Mouse (Mus musculus) intestine, embryonic 15.5 days (tissue): ENCODE results near the gene Gpd1l. TPM values are rescaled to one million over a fixed set of nuclear protein-coding genes. Genes with fewer than 3 reads are reported as not detected.

Experiments
- ATAC-seq: fragments of 200-750 bp; cut with Nextera tagmentation; 2 replicates; pipeline ENCODE4 v1.8.0; 2017; ENCODE audit warnings: moderate TSS enrichment, moderate library complexity
- H3K27ac ChIP-seq: fragments of 300-500 bp; sonication (generic); 2 replicates; pipeline ENCODE4 v1.5.1; 2015; ENCODE audit warnings: mild to moderate bottlenecking, inconsistent platforms
- H3K27me3 ChIP-seq: fragments of 300-500 bp; sonication (generic); replicated peaks from 2 replicates; pipeline ENCODE4 v1.6.1; 2015; ENCODE audit warnings: inconsistent platforms
- H3K36me3 ChIP-seq: fragments of 300-500 bp; sonication (generic); 2 replicates; pipeline ENCODE4 v1.6.1; 2015; ENCODE audit warnings: inconsistent platforms
- H3K4me1 ChIP-seq: fragments of 300-500 bp; sonication (generic); replicated peaks from 2 replicates; pipeline ENCODE4 v1.6.1; 2015; ENCODE audit warnings: inconsistent platforms
- H3K4me2 ChIP-seq: fragments of 300-500 bp; sonication (generic); replicated peaks from 2 replicates; pipeline ENCODE4 v1.6.1; 2015; ENCODE audit warnings: mild to moderate bottlenecking, inconsistent platforms
- H3K4me3 ChIP-seq: fragments of 300-500 bp; sonication (generic); replicated peaks from 2 replicates; pipeline ENCODE4 v1.5.1; 2015; ENCODE audit warnings: inconsistent platforms
- H3K9ac ChIP-seq: fragments of 300-500 bp; sonication (generic); 2 replicates; pipeline ENCODE4 v1.6.1; 2015; ENCODE audit warnings: inconsistent platforms
- H3K9me3 ChIP-seq: fragments of 300-500 bp; sonication (generic); 2 replicates; pipeline ENCODE4 v1.6.1; 2016; ENCODE audit warnings: inconsistent platforms
- WGBS: fragments of 180-500 bp; shearing (Covaris S2); methylation state at CpG from one replicate; pipeline ENCODE4 v1.1.7; 2015; 5-methylcytosine and 5-hydroxymethylcytosine counted together
- polyA plus RNA-seq: library from polyadenylated mRNA; unstranded; fragments of >200 nt; fragmentation: Nextera tagmentation; extraction: Ambion mirVana; gene quantifications from 2 replicates; pipeline ENCODE4 v1.2.1, GENCODE M21; 2015

The Gpd1l gene
- polyA plus RNA-seq, 1 experiment from 2014 or later: 21.8 TPM

GRCm38 (mm10) chr9:114885564-114885963 lies 48.2 kb downstream of the Gpd1l start:
- ATAC-seq: no peak
- H3K27me3 ChIP-seq: no peaks in the 10 kb centered on the region
- no peak overlapping the region for H3K9ac ChIP-seq
- H3K4me3 ChIP-seq: no peak overlapping the region
- H3K36me3 ChIP-seq: no peaks in the 10 kb centered on the region
- no peaks in the 10 kb centered on the region for H3K9me3 ChIP-seq
- no peaks in the 10 kb centered on the region for H3K4me1 ChIP-seq
- H3K27ac ChIP-seq: no peak overlapping the region
- no peak overlapping the region for H3K4me2 ChIP-seq
- 77% methylated on average over 4 of the region's 4 CpGs for WGBS

GRCm38 (mm10) chr9:114881977-114882376 lies 51.8 kb downstream of the Gpd1l start:
- 74% methylated on average over 2 of the region's 2 CpGs for WGBS
- Histone ChIP-seq H3K4me3 (no peak overlapping the region), H3K27ac (no peak overlapping the region), H3K27me3 (no peaks in the 10 kb centered on the region), H3K4me2 (no peak overlapping the region), H3K9ac (no peak overlapping the region), H3K36me3 (no peaks in the 10 kb centered on the region), H3K9me3 (no peaks in the 10 kb centered on the region), H3K4me1 (no peaks in the 10 kb centered on the region)
- no peak for ATAC-seq

GRCm38 (mm10) chr9:114855327-114855726 lies 78.5 kb downstream of the Gpd1l start:
- H3K27ac ChIP-seq: no peak overlapping the region
- no peaks in the 10 kb centered on the region for H3K27me3 ChIP-seq
- ATAC-seq: peak; percentile 44
- no peak overlapping the region for H3K9ac ChIP-seq
- H3K9me3 ChIP-seq: no peaks in the 10 kb centered on the region
- 0 out of 2 replicates have a peak, but pooled peaks cover 2% of the 10 kb centered on the region for H3K4me1 ChIP-seq
- no peak overlapping the region for H3K4me2 ChIP-seq
- H3K4me3 ChIP-seq: no peak overlapping the region
- H3K36me3 ChIP-seq: no peaks in the 10 kb centered on the region
- 39% methylated on average over 11 of the region's 11 CpGs for WGBS

GRCm38 (mm10) chr9:114854686-114855085 lies 79.1 kb downstream of the Gpd1l start:
- ATAC-seq: no peak
- no peak overlapping the region for H3K27ac ChIP-seq
- H3K4me3 ChIP-seq: no peak overlapping the region
- H3K36me3 ChIP-seq: no peaks in the 10 kb centered on the region
- H3K27me3 ChIP-seq: no peaks in the 10 kb centered on the region
- no peak overlapping the region for H3K9ac ChIP-seq
- no peak overlapping the region for H3K4me2 ChIP-seq
- H3K4me1 ChIP-seq: 0 out of 2 replicates have a peak, but pooled peaks cover 2% of the 10 kb centered on the region
- H3K9me3 ChIP-seq: no peaks in the 10 kb centered on the region
- 64% methylated on average over 9 of the region's 9 CpGs for WGBS

GRCm38 (mm10) chr9:114853336-114853735 lies 80.5 kb downstream of the Gpd1l start:
- WGBS: 79% methylated on average over 15 of the region's 15 CpGs

GRCm38 (mm10) chr9:114851419-114852190 lies 82.2 kb downstream of the Gpd1l start:
- H3K27ac ChIP-seq: no peak overlapping the region
- no peaks in the 10 kb centered on the region for H3K36me3 ChIP-seq
- 0 out of 2 replicates have a peak, but pooled peaks cover 2% of the 10 kb centered on the region for H3K4me1 ChIP-seq
- H3K4me2 ChIP-seq: no peak overlapping the region
- H3K4me3 ChIP-seq: no peak overlapping the region
- ATAC-seq: peak; percentile 48; the same call in 1 of the 2 replicates
- no peaks in the 10 kb centered on the region for H3K9me3 ChIP-seq
- H3K27me3 ChIP-seq: no peaks in the 10 kb centered on the region
- H3K9ac ChIP-seq: no peak overlapping the region
- 28% methylated on average over 8 of the region's 8 CpGs for WGBS

More at GRCm38 (mm10) chr9:114853336-114853735, 80.5 kb downstream of the Gpd1l start:
- Histone ChIP-seq H3K4me2 (no peak overlapping the region), H3K4me1 (0 out of 2 replicates have a peak, but pooled peaks cover 2% of the 10 kb centered on the region), H3K9ac (no peak overlapping the region), H3K36me3 (no peaks in the 10 kb centered on the region), H3K4me3 (no peak overlapping the region), H3K27ac (no peak overlapping the region), H3K27me3 (no peaks in the 10 kb centered on the region), H3K9me3 (no peaks in the 10 kb centered on the region)
- ATAC-seq: no peak

Other genes starting within 250 kb of the Gpd1l start
- gene Dync1li1, start 245.2 kb downstream of the Gpd1l start, polyA plus RNA-seq: 49.9 and 54.7 TPM in 2 replicates
- 77.5 and 77.7 TPM in 2 replicates for gene Cmtm6, start 202.9 kb downstream of the Gpd1l start, polyA plus RNA-seq
- 89.8 and 100 TPM in 2 replicates for gene Cmtm7, start 152.1 kb downstream of the Gpd1l start, polyA plus RNA-seq
- 56.6 and 63.0 TPM in 2 replicates for gene Cmtm8, start 89.8 kb downstream of the Gpd1l start, polyA plus RNA-seq
- gene Osbpl10, start 44.6 kb upstream of the Gpd1l start, polyA plus RNA-seq: 2.5 and 2.9 TPM in 2 replicates
- 387 and 549 TPM in 2 replicates for gene Rps27rt, start 48.8 kb upstream of the Gpd1l start, polyA plus RNA-seq